Mouse (Mus musculus) adrenal gland, adult 18-20 months (tissue): ENCODE data around the gene H2-T22. TPM values are rescaled to one million over a fixed set of nuclear protein-coding genes. Genes with fewer than 3 reads are reported as not detected.
"Not testable (repeated sequence)": the region's sequence is repeated elsewhere in the genome, so short reads cannot be mapped to it uniquely, and the experiment has no call there.

Source experiments
- DNase-seq, 2 experiments: peaks; one replicate each; pipeline ENCODE4 v3.0.0; 2021 to 2022; ENCODE audit warnings: low spot score in 2 of 2
- total RNA-seq, 2 experiments: library from RNA; stranded (reverse); gene quantifications; 1 replicate in 1 of 2; 2 replicates in 1 of 2; pipeline ENCODE4 v1.2.3; 2021

The H2-T22 gene
- total RNA-seq, 2 experiments from 2014 or later: 33.0 to 61.5 TPM

- not testable (repeated sequence) for DNase-seq
Observed at GRCm38 (mm10) chr17:36030703-36031582, 11.6 kb downstream of the H2-T22 start.

DNA sequence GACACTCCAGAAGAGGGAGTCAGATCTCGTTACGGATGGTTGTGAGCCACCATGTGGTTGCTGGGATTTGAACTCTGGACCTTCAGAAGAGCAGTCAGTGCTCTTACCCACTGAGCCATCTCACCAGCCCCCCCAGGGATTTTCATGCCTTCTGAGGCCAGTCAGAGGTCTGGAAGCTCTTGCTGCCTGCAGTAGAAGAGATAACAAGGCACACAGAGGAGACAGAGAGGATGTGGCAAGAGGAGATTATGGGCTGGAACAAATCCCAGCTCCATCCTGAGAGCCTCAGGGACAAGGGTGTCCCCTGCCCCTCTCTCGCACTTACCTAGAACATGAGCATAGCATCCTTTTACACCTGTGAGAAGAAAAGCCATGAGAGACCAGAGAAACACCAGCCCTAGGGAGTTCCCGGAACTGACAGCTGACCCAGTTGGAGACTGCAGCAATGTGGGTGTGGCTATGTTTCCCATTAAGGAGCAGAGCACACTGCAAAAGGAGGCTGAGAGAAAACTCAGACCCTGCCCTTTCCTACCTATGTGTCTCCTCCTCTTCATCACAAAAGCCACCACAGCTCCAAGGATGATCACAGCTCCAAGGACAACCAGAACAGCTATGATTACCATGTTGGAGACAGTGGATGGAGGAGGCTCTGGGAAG is 12.4 kb downstream of the H2-T22 start:
- not testable (repeated sequence) for DNase-seq

DNA sequence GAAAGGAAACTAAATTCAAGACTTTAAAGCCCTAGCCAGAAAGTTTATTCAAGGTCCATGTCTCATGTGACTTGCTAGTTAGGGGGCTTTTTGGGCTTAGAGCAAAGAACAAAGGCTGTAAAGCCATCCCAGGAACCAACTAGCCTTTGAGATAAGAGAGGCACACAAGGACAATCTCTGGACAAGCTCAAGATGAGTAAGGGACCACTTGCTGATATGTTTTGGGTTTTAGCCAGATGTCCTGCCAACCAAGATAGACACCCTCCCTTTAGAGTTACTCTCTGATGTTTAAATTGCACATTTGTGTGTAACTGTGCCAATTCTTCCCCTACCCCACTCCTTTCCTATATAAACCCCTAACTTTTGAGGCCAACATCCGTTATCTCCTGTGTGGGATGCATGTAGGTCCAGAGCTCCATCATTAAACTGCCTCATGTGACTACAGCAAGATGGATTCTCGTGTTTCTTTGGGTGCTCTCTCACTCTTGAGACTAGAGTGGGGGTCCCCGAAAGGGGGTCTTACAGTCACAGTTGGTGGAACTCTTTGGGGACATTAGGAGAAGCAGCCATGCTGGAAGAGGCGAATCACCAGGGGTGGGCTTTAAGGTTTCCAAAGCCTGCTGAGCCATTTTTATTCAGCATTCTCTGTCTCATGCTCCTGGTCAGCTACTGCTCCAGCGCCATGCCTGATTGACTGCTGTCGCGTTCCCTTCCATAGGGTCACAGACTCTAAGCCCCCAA is 13.5 kb downstream of the H2-T22 start:
- no peak for DNase-seq

DNA sequence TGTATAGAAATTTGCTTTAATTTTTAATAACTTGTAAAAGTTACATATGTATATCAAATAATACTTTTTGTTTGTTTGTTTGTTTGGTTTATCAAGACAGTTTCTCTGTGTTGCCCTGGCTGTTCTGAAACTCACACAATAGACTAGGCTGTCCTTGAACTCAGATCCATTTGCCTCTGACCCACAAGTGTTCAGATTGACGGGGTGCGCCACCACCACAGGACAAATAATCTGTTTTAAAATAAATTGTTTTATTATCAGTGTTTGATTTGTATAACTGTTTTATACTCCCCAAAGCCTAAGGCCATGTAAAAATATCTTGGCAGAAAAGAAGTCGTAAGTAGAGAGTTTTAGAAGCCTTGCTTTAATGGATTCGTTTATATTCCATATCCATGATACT is 14.9 kb downstream of the H2-T22 start:
- no peak for DNase-seq

- no peak for DNase-seq
Observed at GRCm38 (mm10) chr17:36025901-36026300, 16.6 kb downstream of the H2-T22 start.

DNA sequence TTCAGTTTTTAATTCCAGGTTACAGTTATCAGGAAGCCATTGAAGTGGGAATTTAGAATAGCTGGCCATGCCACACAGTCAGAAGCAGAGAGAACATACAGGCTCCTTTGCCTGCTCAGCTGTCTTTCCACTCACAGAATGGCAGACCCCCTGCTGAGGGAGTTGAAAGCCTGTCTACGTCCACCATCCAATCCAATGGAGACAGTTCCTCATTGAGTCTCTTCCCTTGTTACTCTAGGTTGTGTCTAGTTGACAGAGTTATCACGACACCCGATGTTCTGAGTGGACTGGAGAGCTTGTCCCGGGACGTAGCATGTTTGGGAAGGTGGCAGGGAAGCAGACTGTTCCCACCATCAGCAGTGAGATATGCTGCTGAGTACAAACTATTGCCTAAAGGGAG is 17.4 kb downstream of the H2-T22 start:
- no peak for DNase-seq

DNA sequence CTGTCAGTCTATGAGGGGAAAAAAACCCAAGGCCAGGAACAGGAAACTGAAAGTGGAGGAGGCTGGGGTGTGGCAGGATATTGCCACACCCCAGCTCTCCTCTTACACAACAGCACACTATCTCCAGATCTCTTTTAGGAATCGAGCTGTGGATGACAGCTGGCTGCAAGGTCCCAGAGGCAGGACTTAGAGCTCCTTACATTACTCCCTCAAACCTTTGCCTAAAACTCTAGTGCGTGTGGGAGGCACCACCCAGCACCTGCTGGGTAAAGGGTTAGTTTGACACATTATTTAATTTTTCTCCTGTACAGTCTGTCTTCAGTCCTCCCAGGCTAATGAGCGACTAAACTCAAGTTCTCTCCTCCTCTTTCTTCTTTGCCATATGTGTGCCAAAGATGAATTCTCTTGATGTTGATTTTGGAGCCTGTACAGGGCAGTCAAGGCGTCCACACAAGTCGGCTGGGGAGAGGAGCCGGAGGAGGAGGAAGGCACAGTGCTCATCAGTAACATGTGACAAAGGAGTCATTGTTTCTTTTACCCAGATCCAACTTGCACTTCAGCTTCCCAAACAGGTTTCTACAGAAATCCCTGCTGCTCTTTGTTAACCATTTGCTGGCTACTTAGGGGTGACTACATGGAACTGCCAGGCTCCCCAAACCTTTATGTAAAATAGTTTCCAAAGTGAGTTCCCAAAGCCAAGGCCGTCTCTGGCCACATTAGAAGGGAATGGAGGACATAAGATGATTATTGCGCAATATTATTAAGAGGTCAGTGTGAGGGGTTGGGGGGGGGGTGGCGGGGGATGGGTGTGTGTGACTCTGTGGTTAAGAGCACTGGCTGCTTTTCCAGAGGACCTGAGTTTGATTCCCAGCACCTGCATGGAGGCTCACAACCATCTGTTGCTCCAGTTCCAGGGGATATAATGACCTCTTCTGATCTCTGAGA is 18.6 kb downstream of the H2-T22 start:
- no peak for DNase-seq

GRCm38 (mm10) chr17:36022922-36023321 is 19.6 kb downstream of the H2-T22 start:
- no peak for DNase-seq

DNA sequence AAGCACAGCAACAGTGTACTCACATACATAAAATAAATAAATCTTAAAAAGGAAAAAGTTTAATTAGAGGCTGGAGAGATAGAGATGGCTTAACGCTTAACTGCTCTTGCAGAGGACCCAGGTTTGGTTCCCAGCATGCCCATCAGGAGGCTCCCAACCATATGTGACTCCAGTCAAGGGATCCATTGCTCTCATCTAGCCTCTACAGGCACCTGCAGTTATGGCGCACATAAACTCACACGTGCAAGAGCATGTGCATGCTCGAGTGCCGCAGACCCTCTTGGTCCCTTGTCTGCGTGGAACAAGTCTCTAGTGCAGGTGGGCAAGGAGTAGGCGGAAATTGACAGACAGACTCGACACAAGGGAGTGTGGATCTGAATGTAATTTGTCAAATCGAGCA is 20.4 kb downstream of the H2-T22 start:
- no peak for DNase-seq

DNA sequence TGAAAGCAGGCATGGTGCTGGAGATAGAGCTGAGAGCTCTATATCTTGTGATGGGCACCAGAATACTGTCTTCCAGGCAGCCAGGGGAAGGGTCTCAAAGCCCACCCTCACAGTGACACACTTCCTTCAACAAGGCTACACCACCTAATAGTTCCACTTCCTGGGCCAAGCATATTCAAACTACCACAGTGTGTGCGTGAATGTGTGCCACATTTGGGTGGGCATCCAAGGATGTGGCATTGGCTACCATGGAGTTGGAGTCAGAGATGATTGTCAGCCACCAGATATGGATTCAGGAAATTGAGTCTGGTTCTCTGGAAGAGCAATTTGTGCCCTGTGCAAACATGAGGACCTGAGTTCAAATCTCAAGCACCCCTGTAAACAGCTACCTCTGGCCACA is 21.2 kb downstream of the H2-T22 start:
- DNase-seq: no peak

GRCm38 (mm10) chr17:36020191-36021073 is 22.1 kb downstream of the H2-T22 start, which contains the start of gene H2-T24:
H2-T24 (minus strand) TSS chr17:36020560.
- peak; percentile 43 to 53 for DNase-seq

DNA sequence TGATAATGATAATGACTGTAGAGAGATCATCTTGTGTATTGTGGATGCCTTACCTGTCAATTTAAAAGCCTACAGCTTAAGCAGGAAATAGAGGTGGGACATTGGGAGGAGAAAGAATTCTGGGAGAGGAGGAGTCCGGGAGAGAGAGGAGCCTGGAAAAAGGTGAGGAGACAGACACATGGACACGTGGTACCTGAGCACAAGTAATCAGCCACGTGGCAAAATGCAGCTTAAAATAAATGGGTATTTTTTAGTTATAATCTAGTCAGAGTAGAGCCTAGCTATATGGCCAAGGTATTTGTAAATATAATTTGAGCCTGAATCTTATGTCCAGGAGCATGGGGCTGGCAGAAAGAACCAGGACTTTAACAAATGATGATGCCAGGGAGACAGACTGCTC is 23.0 kb downstream of the H2-T22 start:
- DNase-seq: no peak

DNA sequence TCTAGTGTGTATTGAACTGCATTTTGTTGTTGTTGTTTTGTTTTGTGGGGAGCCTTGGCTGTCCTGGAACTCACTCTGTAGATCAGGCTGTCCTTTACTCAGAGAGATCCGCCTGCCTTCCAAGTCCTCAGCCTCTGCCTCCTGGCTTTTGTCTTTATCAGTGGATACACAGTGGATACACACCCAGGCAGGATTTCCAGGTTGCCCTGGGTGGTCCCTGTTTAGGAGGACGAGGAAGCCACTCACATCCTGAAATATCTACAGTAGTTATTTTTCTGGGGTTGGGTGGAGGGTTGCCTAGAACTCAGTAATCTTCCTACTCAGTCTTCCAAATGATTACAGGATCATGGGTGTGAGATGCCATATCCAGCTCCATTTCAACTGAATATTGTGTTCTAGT is 23.6 kb downstream of the H2-T22 start:
- DNase-seq: no peak

GRCm38 (mm10) chr17:36017046-36017445 is 25.5 kb downstream of the H2-T22 start:
- no peak for DNase-seq

DNA sequence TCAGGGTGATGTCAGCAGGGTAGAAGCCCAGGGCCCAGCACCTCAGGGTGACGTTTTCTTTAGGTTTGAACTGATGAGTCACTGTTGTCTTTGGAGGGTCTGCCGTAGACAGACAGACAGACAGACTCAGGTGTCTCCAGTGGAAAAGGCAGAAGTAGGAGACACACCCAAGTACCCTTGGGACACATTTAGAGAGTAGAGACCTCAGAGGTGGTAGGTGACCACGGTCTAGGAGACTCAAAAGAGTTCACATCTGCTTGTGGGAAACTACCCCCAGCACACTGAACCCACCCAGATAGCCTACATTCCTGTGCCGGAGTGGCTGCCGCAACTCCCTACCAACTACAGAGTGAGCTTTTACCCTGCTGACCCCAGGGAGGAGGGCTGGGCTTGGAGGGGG is 27.6 kb downstream of the H2-T22 start:
- DNase-seq: no peak

GRCm38 (mm10) chr17:36004409-36004808 is 38.1 kb downstream of the H2-T22 start:
- not testable (repeated sequence) for DNase-seq

DNA sequence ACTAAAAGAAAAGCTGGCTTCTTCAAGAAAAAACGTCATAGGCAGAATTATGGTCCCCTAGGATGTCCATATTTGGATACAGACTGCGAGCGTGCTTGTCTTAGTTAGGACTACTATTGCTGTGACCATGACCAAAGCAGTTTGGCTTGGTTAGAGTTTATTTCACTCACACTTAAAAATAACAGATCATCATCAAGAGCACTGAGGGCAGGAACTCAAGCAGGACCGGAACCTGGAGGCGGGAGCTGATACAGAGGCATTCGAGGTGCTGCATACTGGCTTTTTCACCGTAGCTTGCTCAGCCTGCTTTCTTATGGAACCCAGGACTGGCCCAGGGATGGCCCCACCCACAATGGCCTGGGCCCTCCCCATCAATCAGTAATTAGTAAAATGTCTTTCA is 39.2 kb downstream of the H2-T22 start:
- DNase-seq: no peak

DNA sequence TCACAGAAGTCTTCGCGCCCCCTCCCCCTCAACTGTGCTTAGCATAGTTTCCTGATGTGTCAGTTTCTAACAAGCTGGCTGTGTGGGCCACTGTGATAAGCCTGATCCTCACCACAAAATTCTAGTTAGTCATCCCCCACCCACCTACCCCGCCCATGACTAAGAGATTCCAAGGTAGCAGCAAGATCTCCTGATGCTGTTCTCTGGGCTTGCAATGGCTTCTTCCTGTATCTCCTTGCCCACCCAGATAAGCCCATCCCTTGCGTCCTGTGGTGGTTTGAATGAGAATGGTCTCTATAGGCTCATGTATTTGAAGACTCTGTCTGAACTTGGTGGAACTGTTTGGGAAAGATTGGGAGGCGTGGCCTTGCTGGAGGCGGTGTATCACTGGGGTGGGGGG is 40.6 kb downstream of the H2-T22 start:
- no peak for DNase-seq

GRCm38 (mm10) chr17:36001121-36001897 is 41.2 kb downstream of the H2-T22 start:
- no peak for DNase-seq
